Mouse (Mus musculus): ENCODE data around the gene Kif5c. TPM values are rescaled to one million over a fixed set of nuclear protein-coding genes. Genes with fewer than 3 reads are reported as not detected.

Kif5c gene
- polyA plus RNA-seq, 1 experiment from 2014 or later, result 10.1 TPM

- ATAC-seq (ENCODE audit: insufficient number of reproducible peaks, insufficient read depth, low FRiP score, low TSS enrichment, low read depth), result no peak
- no peak overlapping the region for H3K4me3 ChIP-seq
- H3K9ac ChIP-seq, result no peak overlapping the region
- no peak overlapping the region for H3K27ac ChIP-seq
- no peak overlapping the region for H3K4me2 ChIP-seq
- H3K4me1 ChIP-seq, result peaks cover 11% of the 10 kb centered on the region
- H3K9me3 ChIP-seq, result no peaks in the 10 kb centered on the region
- 0 out of 2 replicates have a peak, but pooled peaks cover 7% of the 10 kb centered on the region for H3K36me3 ChIP-seq
- no peaks in the 10 kb centered on the region for H3K27me3 ChIP-seq
Observed at GRCm38 (mm10) chr2:49774180-49774579, 155.1 kb downstream of the Kif5c start.

GRCm38 (mm10) chr2:49775187-49775586 is 156.1 kb downstream of the Kif5c start:
- WGBS, result 90% methylated on average over 4 of the region's 4 CpGs
- no peaks in the 10 kb centered on the region for H3K9me3 ChIP-seq
- no peak for ATAC-seq (ENCODE audit: insufficient number of reproducible peaks, insufficient read depth, low FRiP score, low TSS enrichment, low read depth)
- no peaks in the 10 kb centered on the region for H3K27me3 ChIP-seq
- H3K4me2 ChIP-seq, result no peak overlapping the region
- H3K4me3 ChIP-seq, result no peak overlapping the region
- no peak overlapping the region for H3K27ac ChIP-seq
- H3K36me3 ChIP-seq, result 0 out of 2 replicates have a peak, but pooled peaks cover 4% of the 10 kb centered on the region
- no peak overlapping the region for H3K9ac ChIP-seq
- H3K4me1 ChIP-seq, result peaks cover 11% of the 10 kb centered on the region

DNA sequence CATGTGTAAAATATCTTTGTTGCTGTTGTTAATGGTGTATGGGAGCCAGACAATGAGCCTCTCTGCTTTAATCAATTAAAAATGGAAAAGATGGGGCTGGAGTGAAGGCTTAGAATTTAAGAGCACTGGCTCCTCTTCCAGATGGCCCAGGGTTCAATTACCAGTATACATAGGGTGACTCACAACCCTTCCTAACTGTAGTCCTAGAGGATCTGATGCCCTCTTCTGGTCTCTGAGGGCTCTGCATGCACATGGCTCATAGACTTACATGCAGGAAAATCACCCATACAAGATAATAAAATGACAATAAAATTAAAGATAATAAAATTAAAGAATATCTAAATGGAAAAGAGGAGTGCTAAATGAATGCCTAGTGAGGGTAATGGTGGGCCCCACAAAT is 156.6 kb downstream of the Kif5c start:
- no peak overlapping the region for H3K4me2 ChIP-seq
- H3K27ac ChIP-seq, result no peak overlapping the region
- no peaks in the 10 kb centered on the region for H3K27me3 ChIP-seq
- H3K9ac ChIP-seq, result no peak overlapping the region
- H3K4me3 ChIP-seq, result no peak overlapping the region
- H3K36me3 ChIP-seq, result 0 out of 2 replicates have a peak, but pooled peaks cover 4% of the 10 kb centered on the region
- peaks cover 11% of the 10 kb centered on the region for H3K4me1 ChIP-seq
- no peaks in the 10 kb centered on the region for H3K9me3 ChIP-seq
- ATAC-seq (ENCODE audit: insufficient number of reproducible peaks, insufficient read depth, low FRiP score, low TSS enrichment, low read depth), result no peak

DNA sequence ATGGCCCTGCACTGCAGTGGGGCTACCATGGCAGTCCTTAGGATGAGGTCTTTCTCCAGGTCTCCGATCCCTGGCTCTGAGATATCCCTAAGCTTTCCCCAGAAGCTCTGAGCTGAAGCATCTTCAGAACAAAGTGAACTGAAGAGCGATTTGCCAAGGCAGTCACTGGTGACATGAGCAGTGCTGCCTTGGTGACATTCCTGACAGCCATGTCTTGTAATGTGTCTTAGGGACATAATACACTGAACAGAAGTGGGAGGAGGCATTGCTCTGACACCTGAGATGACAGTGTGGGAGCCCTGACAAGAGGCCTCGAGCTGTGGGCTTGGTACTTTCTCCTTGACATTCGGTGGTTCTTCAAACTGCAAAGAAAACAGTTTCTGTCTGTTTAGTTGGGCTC is 157.3 kb downstream of the Kif5c start:
- no peak overlapping the region for H3K9ac ChIP-seq
- no peaks in the 10 kb centered on the region for H3K36me3 ChIP-seq
- H3K27me3 ChIP-seq, result no peaks in the 10 kb centered on the region
- no peak overlapping the region for H3K4me3 ChIP-seq
- H3K4me1 ChIP-seq, result 0 out of 2 replicates have a peak, but pooled peaks cover 6% of the 10 kb centered on the region
- H3K9me3 ChIP-seq, result no peaks in the 10 kb centered on the region
- no peak overlapping the region for H3K27ac ChIP-seq
- no peak overlapping the region for H3K4me2 ChIP-seq
- WGBS, result 72% methylated on average over 4 of the region's 4 CpGs
- no peak for ATAC-seq (ENCODE audit: insufficient number of reproducible peaks, insufficient read depth, low FRiP score, low TSS enrichment, low read depth)

DNA sequence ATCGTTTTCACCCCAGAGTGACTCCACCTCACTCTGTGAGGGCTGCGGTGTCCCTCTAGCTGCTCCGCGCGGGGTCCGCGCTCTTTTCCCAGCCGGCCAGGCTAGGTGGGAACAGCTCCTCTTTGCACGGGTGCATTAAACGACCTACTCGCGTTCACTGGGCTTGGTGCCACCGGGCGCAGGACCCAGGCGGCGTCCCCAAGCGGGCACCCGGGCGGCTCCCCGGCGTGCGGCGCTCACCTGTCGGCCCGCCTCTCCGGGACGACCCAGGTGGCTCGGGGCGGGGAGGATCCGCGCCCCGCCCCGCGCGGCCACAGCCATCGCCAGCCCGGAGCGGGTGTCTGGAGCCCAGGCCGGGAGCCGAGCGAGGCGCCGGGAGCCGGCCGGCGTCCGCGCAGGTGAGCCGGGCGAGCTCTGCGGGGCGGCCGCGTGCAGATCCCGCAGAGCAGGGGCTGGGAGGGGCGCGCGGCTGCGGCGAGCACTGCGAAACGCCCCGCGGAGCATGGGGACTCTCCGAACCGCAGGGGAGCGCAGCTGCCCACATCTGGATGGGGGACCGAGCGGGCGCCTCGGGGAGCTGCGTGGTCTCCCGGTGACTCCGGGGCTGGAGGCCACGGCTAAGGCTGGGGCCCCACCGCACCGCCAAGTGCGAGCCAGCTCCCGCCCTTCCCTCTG is 168.4 kb downstream of the Kif5c start, which contains the start of gene Lypd6b:
TSS of gene Lypd6b (plus strand) at position 313 of the 675 bp plus-strand sequence.
- under 1% methylated on average over 75 of the region's 79 CpGs for WGBS
- H3K4me1 ChIP-seq, result no peaks in the 10 kb centered on the region
- H3K9ac ChIP-seq, result peak within 1 kb of the TSS; percentile 78
- H3K9me3 ChIP-seq, result no peaks in the 10 kb centered on the region
- H3K4me3 ChIP-seq, result peak within 1 kb of the TSS; percentile 70
- no peaks in the 10 kb centered on the region for H3K36me3 ChIP-seq
- H3K4me2 ChIP-seq, result peak within 1 kb of the TSS; percentile 99
- ATAC-seq (ENCODE audit: insufficient number of reproducible peaks, insufficient read depth, low FRiP score, low TSS enrichment, low read depth), result 0 out of 2 replicates have a peak, but pooled peaks have one; percentile 58
- H3K27me3 ChIP-seq, result peaks cover 43% of the 10 kb centered on the region
- no peak within 1 kb of the TSS for H3K27ac ChIP-seq

DNA sequence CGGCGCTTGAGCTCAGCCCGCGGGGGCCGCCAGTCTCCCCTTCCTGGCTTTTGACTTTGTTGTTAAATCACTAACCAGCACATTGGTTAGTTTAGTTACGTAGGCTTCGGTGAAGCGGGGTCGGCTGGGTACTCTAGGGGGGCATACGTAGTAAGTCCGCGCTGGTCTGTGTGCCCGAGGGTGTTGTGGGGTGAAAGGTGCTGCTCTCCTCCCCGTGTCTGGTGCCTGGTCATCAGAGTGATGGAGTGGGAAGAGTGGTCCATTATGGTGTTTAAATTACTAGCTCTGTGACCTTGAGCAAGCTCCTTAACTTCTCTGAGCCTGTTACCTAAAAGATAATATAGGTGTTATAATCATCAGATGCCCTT is 168.9 kb downstream of the Kif5c start:
- 0 out of 2 replicates have a peak, but pooled peaks cover 2% of the 10 kb centered on the region for H3K4me1 ChIP-seq
- peak overlapping the region; percentile 70 for H3K4me3 ChIP-seq
- H3K36me3 ChIP-seq, result no peaks in the 10 kb centered on the region
- no peaks in the 10 kb centered on the region for H3K9me3 ChIP-seq
- ATAC-seq (ENCODE audit: insufficient number of reproducible peaks, insufficient read depth, low FRiP score, low TSS enrichment, low read depth), result 0 out of 2 replicates have a peak, but pooled peaks have one; percentile 21
- WGBS, result 0% methylated on average over 14 of the region's 14 CpGs
- H3K27ac ChIP-seq, result no peak overlapping the region
- peaks cover 43% of the 10 kb centered on the region for H3K27me3 ChIP-seq
- peak overlapping the region; percentile 99 for H3K4me2 ChIP-seq
- peak overlapping the region; percentile 78 for H3K9ac ChIP-seq

DNA sequence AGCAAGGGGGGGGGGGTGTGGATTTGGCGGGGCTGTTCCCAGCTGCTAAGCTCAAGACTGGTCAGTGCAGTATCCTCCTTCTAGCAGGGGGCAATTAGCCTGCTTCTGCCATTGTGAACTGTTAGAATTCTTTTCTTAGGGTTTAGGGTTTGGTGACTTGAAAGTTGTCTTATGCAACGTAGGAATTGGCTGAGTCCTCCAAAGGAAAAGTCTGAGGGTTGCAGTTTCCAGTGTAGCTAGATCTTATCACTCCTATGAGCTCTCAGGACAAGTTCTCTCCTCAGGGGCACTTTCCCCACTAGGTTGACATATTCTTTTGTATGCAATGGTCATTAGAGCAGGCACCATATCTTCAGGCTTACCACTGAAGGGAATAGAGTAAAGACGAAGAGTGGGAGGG is 169.5 kb downstream of the Kif5c start:
- H3K27me3 ChIP-seq, result peaks cover 43% of the 10 kb centered on the region
- H3K4me2 ChIP-seq, result peak overlapping the region; percentile 99; the same call in 1 of the 2 replicates
- H3K4me3 ChIP-seq, result peak overlapping the region; percentile 70; the same call in 1 of the 2 replicates

DNA sequence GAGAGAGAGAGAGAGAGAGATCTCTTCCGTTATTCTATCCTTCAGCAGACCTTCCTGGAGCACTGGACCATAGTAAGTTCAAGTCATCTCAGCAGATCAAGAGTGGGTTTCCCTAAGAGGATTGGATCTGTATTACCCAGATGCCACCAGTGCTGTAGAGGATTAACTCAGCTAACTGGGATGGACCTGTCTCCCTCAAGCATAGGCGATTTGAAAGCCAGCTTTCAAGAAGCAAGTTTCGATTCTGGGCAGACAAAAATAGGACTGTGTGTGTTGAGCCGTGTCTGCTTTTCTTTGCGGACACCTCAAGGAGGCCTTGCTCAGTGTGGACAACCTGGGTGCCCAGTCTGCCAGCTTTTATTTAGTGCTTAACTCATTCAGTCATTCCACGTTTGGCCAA is 170.0 kb downstream of the Kif5c start:
- no peaks in the 10 kb centered on the region for H3K36me3 ChIP-seq
- H3K27ac ChIP-seq, result no peak overlapping the region
- 0 out of 2 replicates have a peak, but pooled peaks cover 3% of the 10 kb centered on the region for H3K4me1 ChIP-seq
- no peak overlapping the region for H3K9ac ChIP-seq
- peaks cover 43% of the 10 kb centered on the region for H3K27me3 ChIP-seq
- no peaks in the 10 kb centered on the region for H3K9me3 ChIP-seq
- no peak for ATAC-seq (ENCODE audit: insufficient number of reproducible peaks, insufficient read depth, low FRiP score, low TSS enrichment, low read depth)
- no peak overlapping the region for H3K4me2 ChIP-seq
- 81% methylated on average over 6 of the region's 6 CpGs for WGBS
- no peak overlapping the region for H3K4me3 ChIP-seq

More for the DNA sequence above, 169.5 kb downstream of the Kif5c start:
- ATAC-seq (ENCODE audit: insufficient number of reproducible peaks, insufficient read depth, low FRiP score, low TSS enrichment, low read depth), result no peak
- Histone ChIP-seq H3K36me3 (no peaks in the 10 kb centered on the region), H3K9ac (no peak overlapping the region), H3K4me1 (0 out of 2 replicates have a peak, but pooled peaks cover 3% of the 10 kb centered on the region), H3K27ac (no peak overlapping the region), H3K9me3 (no peaks in the 10 kb centered on the region)
- WGBS, result 20% methylated on average over 3 of the region's 3 CpGs

- H3K4me1 ChIP-seq, result peaks cover 4% of the 10 kb centered on the region
- WGBS, result 77% methylated on average over 5 of the region's 5 CpGs
- no peak for ATAC-seq (ENCODE audit: insufficient number of reproducible peaks, insufficient read depth, low FRiP score, low TSS enrichment, low read depth)
- no peak overlapping the region for H3K4me3 ChIP-seq
- no peak overlapping the region for H3K9ac ChIP-seq
- H3K9me3 ChIP-seq, result no peaks in the 10 kb centered on the region
- H3K4me2 ChIP-seq, result no peak overlapping the region
- H3K27ac ChIP-seq, result no peak overlapping the region
- H3K36me3 ChIP-seq, result no peaks in the 10 kb centered on the region
- peaks cover 43% of the 10 kb centered on the region for H3K27me3 ChIP-seq
Observed at GRCm38 (mm10) chr2:49789504-49789903, 170.4 kb downstream of the Kif5c start.

DNA sequence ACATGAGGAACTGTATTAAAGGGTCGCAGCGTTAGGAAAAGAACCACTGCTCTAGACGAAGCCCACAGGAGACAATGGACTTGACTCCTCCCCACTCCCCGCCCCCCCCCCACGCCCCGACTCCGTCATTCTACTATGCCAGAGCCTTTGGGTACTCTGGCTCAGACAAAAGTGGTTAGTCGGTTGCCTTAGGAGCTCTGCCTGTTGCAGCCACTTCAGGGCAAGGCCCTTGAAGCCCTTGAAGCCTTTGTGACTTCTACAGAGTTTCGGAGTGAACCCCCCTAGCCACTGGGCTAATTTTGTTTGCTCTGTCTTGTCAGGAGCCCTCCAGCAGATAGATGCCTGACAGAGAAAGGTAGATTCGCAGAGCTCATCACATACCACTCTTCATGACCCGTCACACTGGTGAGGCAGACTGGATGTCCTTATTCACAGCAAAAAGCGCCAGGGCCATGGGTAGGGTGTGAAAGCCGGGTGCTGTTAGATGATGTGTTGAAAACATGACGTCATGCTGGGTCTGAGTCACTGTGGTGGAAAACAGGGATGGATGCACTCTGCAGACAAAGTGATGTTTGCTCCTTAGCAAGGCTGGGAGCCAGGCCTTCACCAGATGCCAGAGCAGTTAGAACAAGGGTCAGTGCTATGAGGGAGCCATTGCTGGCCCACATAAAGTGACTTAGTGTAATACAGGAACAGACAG is 178.5 kb downstream of the Kif5c start:
- Histone ChIP-seq H3K27ac (no peak overlapping the region), H3K9ac (no peak overlapping the region), H3K4me3 (no peak overlapping the region), H3K9me3 (no peaks in the 10 kb centered on the region), H3K27me3 (no peaks in the 10 kb centered on the region), H3K4me2 (no peak overlapping the region), H3K36me3 (no peaks in the 10 kb centered on the region), H3K4me1 (peaks cover 13% of the 10 kb centered on the region)
- 66% methylated on average over 14 of the region's 14 CpGs for WGBS
- ATAC-seq (ENCODE audit: insufficient number of reproducible peaks, insufficient read depth, low FRiP score, low TSS enrichment, low read depth), result no peak

GRCm38 (mm10) chr2:49804448-49804847 is 185.3 kb downstream of the Kif5c start:
- H3K9ac ChIP-seq, result no peak overlapping the region
- H3K4me2 ChIP-seq, result no peak overlapping the region
- no peaks in the 10 kb centered on the region for H3K27me3 ChIP-seq
- no peak for ATAC-seq (ENCODE audit: insufficient number of reproducible peaks, insufficient read depth, low FRiP score, low TSS enrichment, low read depth)
- 70% methylated on average over 8 of the region's 8 CpGs for WGBS
- no peak overlapping the region for H3K4me3 ChIP-seq
- 0 out of 2 replicates have a peak, but pooled peaks cover 4% of the 10 kb centered on the region for H3K4me1 ChIP-seq
- no peak overlapping the region for H3K27ac ChIP-seq
- no peaks in the 10 kb centered on the region for H3K9me3 ChIP-seq
- no peaks in the 10 kb centered on the region for H3K36me3 ChIP-seq
